Mouse (Mus musculus): ENCODE data around the gene Zcchc4. TPM values are rescaled to one million over a fixed set of nuclear protein-coding genes. Genes with fewer than 3 reads are reported as not detected.
"Not testable (repeated sequence)": the region's sequence is repeated elsewhere in the genome, so short reads cannot be mapped to it uniquely, and the experiment has no call there.

Gene Zcchc4
- 10 to 100 TPM; 10.1 to 14.0 (median 12.0) TPM for total RNA-seq (2022)

DNA sequence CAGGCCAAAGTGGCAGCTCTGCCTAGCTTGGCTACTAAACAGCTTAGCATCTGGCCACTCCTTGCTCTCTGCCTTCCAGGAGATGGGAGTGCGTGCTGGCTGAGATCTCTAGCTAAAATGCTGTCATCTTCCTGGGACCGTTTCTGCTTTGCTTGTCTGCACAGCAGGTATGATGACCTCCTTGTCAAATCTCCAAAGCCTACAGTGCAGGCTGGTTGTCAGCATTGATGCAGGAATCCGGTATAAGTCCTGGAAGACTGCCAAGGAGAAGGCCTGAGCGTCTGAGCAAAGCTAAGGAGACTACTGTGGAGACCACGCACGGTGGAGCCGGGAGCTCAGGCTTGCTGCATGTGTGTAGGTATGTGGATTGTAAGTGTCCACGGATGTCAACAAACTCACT lies at the start of gene Zcchc4:
Zcchc4 (plus strand) TSS at position 173 of the 400 bp plus-strand sequence.
- DNase-seq (ENCODE audit: low spot score in 2 of 2), result no peak

DNA sequence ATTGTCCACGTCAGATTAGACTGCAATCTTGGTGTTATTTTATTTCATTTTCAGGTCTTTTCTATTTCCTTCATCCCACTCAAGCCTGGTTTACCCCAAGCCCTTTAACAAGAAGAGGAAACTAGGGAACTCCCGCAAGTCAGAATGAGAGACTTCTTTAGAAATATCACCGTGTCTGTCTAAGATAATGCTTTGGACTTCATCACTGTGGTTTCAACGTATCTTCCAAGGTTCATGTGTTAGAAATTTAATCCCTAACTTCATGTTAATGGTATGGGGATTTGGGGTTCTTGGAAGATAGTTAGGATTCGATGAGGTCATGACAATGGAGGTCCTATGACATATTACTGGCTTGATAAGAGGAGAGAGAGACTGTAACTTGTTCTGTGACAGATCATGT lies 47.5 kb upstream of the Zcchc4 start:
- no peak for DNase-seq (ENCODE audit: low spot score in 2 of 2)

DNA sequence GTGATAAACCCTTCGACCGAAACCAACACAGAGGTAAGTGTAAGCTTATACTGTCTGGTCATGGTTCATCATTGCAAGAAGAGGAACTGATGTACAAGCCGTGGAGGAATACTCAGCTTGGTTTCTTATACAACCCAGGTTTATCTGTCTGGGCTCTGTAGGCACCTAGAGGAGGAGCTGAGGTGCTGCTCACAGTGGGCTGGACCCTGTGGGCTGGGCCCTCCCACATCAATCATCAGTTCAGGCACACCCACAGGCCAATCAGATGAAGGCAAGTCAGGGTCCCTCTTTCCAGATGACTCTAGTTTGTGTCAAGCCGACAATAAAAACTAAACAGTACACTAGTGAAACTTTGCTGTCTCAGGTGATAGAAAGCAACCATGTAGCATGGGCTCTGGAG lies 42.4 kb upstream of the Zcchc4 start:
- DNase-seq (ENCODE audit: low spot score in 2 of 2), result no peak

DNA sequence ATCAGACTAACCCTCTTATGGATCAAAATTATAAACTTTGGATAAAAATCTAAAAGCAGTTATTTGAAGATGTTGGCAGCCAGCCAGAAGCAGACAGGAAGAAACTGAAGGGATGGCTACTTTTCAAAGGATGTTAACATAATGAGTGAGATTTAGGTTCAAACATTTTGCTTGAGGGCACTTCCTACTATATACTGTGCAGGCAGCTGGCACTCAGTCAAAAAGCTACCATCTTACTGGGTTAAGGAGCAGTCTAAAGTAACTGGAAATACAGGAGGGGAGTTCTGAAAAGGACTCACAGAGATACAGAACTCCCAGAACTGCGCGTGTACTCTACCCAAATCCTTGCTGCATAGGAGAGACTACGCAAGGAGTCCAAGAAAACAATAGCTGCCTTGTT lies 39.2 kb upstream of the Zcchc4 start:
- no peak for DNase-seq (ENCODE audit: low spot score in 2 of 2)

DNA sequence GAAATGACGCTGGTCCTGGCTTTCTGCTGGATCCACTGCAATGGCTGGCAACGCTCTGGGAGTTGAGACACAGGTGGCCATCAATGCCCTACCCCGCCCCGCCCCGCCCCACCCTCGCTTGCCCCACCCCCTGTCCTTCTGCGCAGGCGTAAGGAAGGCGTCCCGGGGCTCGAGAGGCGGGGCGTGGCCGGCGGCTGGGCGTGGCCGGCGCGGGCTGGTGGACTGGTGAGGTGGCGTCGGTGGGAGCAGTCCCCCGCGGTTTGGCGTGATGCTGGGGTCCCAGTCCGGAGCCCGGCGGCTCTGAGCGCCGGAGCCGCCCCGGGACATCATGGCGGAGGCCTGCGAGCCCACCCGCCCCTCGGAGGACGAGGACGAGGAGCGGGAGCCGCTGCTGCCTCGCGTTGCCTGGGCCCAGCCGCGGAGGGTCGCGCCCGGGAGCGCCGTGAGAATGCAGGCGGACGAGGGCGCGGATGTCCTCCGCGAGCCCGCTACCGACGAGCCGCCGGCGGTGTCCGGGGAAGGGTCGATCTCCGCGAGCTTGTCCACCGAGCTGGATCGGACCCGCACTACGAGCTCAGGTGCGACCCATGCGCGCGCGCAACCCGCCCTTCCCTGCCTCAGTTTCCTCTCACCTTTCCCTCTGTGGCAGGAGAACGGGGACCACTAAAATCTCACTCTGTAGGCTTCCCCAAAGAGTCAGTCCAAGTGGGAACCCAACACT lies 33.7 kb upstream of the Zcchc4 start, which contains the start of gene Pi4k2b:
Pi4k2b (plus strand) TSS at position 184 of the 721 bp plus-strand sequence.
- peak; percentile 7 to 35 for DNase-seq (ENCODE audit: low spot score in 2 of 2)

DNA sequence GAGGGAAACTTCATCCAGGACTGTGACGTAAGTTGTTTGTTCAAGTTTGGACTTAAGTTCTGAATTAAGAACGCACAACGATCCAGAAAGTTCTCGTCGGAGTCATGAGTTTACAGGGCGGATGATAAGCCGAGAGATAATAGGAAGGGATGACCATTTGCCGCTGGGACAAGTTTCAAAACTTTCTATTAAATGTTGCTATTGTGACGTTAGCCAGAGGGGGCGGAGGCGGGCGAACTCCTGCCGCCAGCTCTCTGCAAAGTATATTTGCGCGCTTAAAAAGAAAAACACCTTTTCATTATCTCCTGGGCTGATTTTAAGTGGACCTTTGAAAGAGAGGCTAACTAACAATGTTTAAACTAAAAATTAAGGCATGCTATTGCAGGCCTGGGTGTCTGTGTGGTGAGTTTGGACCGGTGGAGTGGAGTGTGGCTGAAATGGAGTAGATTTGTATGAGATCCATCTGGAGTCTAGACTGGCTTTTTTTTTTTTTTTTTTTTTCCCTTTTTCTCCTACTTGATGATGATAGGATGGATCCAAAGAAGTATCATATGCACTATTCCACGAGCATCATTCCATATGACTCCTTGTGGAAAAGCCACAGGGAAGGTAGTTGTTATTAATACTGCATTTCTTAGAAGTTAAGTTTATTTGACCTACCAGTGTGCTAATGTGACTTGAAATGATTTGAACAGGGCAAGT lies 32.9 kb upstream of the Zcchc4 start:
- no peak for DNase-seq (ENCODE audit: low spot score in 2 of 2)

DNA sequence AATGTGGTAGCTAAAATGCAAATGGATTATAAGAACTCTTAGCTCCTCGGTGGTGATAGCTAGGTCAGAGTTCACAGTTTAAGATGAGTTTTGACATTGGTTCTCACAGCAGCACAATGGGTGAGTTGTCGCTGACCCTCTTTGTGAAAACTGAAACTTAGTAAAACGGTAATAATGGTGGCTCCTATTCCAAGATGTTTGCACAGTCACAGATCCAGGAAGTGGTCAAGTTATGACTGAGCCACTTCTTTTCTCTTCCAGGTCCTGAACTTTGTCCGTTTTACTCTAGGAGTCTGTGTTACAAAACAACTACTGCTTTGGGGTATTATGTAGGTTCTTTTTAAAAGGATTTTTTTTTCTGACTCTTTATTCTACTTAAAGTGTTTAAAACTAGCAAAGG lies 32.0 kb upstream of the Zcchc4 start:
- DNase-seq (ENCODE audit: low spot score in 2 of 2), result no peak

DNA sequence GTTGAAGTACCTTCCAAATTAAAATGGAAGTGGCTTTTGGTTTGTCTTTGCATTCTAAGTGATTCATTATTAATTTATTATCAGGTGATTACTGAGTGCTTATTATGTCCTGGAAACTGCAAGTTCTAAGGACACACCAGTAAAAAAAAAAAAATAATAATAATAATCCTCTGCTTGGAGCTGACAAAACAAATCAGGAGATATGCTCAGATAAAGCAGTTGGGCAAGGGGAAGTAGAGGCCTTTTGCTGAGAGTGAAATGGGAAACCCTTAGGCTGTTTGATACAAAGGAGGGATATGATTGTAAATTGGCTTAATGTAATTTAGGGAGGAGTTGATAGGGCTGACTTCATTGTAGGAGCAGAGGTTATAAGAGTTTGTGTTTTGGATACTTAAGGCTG lies 28.3 kb upstream of the Zcchc4 start:
- no peak for DNase-seq (ENCODE audit: low spot score in 2 of 2)

DNA sequence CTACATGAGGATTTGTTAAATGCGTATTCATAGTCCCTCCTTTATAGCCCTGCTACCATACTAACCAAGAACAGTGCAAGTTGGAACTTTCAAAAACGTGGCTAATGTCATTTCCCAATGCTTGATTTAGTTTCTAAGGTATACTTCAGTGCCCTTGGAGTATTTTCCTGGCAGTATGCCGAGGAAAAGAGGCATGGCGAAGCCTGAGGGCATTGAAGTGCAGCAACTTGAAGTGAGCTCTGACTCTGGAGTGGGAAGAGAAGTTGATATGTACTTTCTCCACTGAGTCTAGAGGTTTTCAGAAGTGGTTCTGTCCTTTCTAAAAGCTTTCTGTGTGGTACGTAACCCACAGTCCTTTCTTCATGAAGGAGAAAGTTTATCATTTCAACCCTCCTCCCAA lies 26.5 kb upstream of the Zcchc4 start:
- DNase-seq (ENCODE audit: low spot score in 2 of 2), result no peak

DNA sequence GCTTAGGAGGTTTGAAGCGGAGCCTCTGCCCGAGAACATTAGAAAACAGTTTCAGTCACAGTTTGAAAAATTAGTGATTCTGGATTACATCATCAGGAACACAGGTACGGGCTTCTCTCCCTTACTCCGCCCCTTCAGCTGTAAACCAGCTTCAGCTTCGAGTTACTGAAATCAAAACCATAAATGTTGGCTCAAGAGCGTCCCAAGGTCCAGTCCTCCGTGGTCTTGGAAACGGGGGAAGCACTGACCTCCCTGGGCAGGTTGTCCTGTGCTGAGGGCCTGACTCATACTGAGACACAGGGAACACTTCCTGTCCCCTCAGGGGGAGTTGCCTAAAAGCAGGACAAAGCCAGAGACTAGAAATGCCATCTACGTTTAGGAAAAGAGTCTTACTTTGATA lies 22.1 kb upstream of the Zcchc4 start:
- no peak for DNase-seq (ENCODE audit: low spot score in 2 of 2)

DNA sequence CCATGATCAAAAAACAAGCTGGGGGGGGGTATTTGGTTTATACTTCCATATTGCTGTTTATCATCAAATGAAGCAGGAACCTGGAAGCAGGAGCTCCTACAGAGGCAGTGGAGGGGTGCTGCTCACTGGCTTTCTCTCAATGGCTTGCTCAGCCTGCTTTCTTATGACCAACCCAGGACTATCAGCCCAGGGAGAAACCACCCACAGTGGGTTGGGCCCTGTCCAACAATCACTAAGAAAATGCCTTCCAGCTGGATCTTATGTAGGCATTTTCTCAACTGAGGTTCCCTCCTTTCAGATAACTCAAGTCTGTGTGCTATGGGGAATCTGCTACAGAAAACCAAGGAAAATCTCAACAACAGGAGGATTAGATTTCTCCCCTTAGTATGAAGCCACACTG lies 21.0 kb upstream of the Zcchc4 start:
- no peak for DNase-seq (ENCODE audit: low spot score in 2 of 2)

DNA sequence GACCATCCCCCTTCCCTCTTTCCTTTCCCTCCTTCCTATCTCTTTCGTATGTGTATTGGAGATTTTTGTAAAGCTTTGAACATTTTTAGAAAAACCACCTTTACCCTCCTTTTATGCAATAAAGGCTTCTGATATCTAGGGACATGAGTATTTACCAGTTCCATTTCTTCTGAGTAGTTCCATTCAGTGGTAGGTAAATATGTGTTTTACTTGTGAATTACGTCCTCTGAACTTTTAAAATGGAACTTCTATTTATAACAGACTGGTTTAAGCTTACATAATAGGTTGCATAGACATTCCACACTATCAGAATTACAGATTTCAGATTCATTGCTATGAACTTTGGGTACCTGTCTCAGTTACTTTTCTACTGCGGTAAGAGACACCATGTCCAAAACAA lies 19.9 kb upstream of the Zcchc4 start:
- DNase-seq (ENCODE audit: low spot score in 2 of 2), result no peak

DNA sequence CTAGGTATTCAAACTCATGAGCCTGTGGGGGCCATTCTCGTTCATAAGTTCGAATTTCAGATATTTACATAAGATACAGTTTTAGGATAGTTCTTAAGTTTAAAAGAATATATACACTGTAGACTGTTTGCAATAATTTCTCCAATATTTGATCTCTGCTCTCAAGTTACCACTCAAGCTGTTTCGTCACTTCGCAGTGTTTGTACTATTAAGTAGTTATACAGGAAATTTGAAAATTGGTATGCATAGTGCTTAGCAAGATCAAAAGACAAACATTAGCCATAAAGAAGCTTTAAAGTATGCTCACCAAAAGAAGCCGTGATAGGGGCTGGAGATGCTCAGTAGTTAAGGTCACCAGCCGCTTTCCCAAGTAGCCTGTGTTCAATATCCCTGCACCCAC lies 19.2 kb upstream of the Zcchc4 start:
- DNase-seq (ENCODE audit: low spot score in 2 of 2), result no peak

DNA sequence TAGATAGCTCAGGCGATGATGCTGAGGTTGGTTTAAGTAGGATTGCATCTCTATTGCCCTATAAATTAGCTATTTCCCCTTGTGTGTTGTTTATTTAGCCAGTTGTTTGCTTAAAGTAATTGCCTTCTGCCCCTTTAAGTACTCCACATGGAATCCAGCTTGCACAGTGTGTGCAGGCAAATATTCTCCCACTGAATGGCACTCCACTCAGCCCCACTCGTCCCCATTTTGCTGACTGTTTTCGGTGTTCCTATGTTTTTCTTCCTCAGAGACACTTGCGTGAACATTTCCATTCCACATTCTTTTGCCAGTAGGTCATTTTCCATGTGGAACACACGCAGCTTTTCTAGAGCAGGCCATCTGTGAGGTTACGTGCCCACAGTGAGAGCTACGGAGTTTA lies 12.6 kb upstream of the Zcchc4 start:
- no peak for DNase-seq (ENCODE audit: low spot score in 2 of 2)

DNA sequence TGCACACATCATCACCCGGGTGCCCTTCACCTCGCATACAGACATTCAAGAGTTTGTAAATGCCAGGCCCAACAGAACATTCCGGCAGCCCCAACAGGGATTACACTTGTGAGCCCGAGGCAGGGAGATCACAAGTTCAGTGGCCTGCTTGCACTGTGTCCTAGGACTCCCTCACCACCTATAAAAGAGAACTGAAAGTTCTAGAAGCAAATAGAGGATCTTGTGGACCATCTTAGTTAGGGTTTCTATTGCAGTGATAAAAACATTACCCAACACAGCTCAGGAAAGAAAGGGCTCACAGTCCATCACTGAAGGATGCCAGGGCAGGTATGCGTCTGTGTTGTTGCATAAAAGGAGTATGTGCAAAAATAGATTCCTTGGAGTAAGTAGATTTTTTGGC lies 942 bp upstream of the Zcchc4 start:
- DNase-seq (ENCODE audit: low spot score in 2 of 2), result no peak

DNA sequence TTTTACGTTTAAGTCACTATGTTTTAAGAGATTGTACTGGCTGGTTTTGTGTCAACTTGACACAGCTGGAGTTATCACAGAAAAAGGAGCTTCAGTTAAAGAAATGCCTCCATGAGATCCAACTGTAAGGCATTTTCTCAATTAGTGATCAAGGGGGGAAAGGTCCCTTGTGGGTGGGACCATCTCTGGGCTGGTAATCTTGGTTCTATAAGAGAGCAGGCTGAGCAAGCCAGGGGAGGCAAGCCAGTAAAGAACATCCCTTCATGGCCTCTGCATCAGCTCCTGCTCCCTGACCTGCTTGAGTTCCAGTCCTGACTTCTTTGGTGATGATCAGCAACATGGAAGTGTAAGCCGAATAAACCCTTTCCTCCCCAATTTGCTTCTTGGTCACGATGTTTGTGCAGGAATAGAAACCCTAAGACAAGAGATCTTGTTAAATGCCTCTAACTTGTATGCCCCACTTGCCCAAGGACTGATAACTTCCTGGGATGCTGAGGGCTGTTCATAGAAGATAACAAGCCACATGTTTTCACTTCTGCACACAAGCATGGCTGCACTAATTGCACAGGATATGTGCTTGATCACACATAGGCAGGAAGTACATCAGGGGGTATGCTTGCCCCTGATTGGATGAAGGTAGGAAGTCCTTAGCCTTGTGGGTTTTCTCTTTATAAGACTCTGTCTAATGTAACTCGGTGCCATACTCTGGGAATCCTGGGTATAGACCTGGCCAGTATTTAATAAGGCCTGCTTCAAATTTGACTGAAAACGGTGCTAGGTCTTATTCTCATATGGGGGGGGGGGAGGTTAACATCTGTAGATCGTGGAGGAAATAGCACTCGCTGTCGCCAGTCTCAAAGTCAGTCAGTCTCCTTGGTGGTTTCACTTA lies 1.5 kb downstream of the Zcchc4 start:
- not testable (repeated sequence) for DNase-seq (ENCODE audit: low spot score in 2 of 2)

DNA sequence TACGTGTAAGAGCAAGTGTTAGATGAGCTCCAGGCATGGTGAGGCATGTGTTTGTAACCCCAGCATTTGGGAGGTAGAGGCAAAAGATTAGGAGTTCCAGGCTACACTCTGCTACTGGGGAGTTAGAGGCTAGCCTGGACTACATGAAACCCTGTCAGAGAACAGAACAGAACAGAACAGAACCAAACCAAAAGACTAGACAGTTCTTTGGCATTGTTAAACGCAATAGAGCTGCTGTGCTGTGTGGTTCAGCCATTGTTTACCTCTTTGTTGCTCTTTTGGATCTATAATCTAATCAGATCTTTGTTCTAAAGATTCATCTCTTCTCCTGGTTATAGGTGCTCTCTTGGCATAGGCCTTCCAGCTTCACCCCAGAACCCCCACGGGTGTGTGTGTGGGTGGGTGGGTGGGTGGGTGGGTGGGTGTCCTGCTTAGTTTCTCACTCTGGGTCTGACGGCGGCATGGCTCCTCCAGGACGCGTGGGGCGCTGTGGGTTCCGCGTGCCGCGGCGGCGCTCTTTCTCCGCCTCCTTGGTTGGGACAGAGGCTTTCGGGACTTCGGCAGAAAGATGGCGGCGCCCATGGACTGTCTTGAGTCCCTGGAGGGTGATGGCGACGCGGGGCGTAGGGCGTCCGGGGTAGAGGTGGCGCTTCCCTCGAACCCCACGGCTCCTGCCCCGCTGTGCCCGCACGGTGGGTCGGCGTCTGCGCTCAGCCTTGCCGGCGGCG lies 7.5 kb downstream of the Zcchc4 start:
- DNase-seq (ENCODE audit: low spot score in 2 of 2), result peak; percentile 85 to 88

DNA sequence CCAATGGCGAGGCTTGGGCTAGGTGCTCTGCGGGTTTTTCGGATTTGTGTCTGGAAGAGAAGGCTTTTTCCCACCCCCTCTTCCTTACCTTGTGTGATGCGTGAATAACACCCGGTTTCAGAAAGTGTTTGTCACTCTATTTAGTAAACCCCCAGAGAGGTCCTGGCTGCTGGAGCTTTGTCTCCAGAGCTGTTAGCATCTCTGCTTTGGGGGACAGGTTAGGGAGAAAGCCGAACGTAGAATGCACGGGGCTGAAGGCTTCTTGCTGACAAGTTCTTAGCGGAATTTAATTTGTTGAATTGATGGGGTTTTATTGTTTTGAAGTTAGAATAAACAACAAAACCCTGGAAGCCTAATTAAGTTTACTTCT lies 8.0 kb downstream of the Zcchc4 start:
- DNase-seq (ENCODE audit: low spot score in 2 of 2), result no peak

DNA sequence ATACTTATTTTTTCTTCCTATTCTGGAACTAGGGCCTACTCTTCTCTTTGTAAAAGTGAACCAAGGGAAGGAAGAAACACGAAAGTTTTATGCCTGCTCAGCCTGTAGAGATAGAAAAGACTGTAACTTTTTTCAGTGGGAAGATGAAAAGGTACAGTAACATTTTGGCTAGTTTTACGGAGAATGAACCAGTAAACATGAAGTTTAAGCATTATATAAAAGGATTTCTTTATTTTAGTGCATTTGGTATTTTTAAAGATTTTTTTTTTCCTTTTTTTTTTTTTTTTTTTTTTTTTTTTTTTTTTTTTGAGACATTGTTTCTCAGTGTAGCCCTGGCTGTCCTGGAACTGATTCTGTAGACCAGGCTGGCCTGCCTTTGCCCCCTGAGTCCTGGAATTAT lies 8.7 kb downstream of the Zcchc4 start:
- DNase-seq (ENCODE audit: low spot score in 2 of 2), result no peak

DNA sequence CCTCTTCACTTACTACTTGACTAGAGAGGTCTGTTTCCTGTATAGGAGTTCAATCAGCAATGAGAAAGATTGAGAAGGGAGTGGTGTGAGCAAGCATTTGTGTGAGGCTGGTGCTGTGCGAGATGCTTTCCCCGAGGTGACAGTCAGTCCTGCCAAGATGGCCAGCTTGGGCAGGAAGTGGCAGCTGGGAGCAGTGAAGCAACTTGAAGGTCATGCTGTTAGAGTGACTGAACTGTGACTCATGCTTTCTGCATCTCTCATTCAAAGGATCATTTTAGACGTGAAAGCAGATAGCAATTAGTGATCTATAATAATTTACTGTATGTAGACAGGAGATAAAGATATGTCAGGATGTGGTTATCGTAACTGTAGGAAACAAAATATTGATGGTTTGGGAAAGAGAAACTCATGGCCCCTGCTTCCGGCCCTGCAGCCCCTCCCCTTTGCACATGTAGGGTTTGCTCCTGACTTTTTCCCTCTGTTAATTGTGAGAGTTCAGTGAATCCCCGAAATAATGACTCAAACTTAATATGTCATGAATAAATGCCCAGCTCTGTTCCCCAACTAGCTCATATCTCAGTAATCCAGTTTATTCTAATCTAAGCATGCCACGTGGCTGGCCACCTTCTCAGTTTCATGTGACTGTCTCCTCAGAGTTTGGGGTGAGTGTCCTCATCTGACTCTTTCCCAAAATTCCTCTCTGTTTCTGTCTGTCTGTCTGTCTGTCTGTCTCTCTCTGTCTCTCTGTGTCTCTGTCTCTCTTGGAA lies 11.5 kb downstream of the Zcchc4 start:
- no peak for DNase-seq (ENCODE audit: low spot score in 2 of 2)

DNA sequence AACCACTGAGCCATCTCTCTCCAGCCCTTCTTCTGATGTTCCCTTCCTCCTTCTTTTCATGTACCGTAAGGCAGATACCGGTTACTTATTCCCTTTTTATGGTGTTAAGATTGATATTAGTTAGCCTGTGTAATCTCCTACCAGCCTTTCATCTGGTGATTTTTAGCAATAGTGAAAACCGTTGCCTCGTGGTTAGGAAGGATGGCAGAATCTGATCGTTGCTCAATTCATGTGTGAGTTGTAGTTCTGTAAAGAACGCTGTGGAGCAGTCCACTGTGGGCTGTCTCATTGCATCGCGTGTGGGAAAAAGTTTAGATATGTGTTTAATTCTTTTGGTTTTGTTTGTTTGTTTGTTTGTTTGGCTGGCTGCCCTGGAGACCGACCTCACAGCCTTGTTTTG lies 18.0 kb downstream of the Zcchc4 start:
- DNase-seq (ENCODE audit: low spot score in 2 of 2), result no peak
